Mouse (Mus musculus): Measurements from ENCODE around the gene Fam84b.
A peak's percentile ranks its signal among the peaks of the same experiment; 100 is the strongest.

The Fam84b gene

DNA sequence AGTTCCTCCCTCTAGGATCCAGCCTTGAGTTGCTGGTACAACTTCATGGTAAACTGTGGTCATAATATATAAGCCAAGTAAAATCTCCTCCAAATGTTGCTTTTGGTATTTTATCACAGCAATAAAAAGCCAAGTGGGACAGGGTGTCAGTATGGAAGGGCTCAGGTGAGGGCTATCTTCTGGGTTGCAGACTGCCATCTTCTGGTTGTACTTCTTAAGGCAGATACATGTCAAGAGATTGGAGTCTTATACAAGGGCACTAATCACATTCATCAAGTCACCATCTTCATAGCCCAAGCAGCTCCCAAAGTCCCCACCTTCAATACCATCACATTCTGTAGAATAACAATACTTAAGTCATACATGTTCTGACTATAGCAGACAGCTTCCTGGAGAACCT lies 21.0 kb downstream of the Fam84b start:
- DNase-seq = no peak

DNA sequence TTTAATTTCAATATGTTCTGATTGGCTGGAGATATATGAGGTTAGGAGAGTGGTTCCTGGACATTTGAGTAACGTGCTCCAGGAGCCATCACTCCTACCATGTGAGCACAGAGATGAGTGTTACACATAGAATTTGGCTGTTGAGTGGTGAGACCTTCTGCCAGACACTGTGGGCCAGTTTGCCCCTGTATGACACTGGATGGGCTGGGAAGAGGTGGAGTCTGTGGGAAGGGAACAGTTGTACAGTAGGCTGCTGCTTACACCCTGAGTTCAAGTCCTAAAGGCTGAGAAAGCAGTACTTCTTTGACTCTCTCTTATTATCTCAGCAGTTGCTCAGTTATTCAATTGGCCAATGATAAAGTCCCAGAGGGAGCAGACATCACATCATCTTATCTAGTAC lies 27.4 kb downstream of the Fam84b start:
- no peak for DNase-seq

DNA sequence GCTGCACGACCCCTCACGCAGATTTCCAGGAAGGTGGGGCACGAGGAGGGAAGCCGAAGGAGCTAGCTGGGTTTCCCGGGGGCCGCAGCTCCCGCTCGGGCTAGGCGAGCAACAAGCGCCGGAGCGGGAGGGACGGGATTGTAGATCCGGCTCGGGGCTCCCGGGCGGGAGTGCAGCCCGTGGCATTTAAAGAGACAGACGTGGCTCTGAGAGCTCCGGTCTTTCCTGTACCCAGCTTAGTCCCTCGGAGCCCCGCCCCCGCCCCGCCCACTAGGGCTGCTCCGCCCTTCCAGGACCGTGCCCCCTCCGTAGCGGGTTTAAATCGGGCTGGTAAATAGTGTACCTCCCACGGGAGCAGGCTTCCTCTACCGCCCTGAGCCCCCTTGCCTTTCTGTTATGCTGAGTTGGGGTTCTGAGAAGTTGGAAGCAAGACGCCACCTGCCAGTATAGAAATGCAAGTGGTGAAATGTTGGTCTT lies 28.8 kb downstream of the Fam84b start:
- peak; percentile 90 to 92 for DNase-seq

DNA sequence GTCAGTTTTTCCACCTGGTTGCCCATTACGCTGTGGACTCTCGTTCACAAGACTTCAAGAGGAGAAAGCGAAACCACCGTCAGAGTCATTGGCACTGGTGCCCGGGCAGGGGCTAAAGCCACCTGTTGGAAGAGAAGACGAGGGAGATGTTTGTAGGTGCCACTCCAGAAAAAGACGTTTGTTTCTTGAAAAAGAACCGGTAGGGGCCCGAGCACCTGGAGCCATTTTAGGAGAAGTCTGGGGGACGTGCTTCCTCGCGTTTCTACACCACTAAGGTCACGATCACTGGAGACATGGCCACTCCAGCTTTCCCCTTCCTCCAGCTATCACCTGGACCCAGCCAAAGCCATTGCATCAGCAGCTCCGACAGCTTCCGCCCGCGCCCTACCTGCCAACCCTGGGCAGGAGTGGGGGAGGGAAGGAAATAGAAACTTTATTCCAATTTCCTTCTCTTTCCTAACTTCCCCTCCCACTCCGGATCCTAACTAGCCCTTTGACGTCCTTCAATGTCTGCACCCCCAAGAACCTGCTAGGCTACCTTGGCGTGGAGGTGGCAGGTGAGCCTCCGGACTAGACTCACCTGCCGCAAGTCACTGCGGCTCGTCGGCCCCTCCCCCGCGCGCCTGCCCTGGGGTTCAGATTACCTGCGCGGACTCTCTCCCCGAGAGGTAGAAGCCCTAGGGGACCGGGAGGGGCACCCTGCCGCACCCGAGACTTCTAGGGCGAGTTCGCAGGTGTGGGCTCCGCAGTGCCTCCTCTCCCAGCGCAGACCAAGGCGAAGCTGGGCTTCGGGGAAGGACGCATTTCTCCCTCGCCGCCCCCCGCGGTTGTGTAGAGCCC lies 29.5 kb downstream of the Fam84b start:
- DNase-seq = peak; percentile 56 to 60

GRCm38 (mm10) chr15:60823620-60823869 lies 30.0 kb downstream of the Fam84b start:
- no peak for DNase-seq

GRCm38 (mm10) chr15:60822803-60823619 lies 30.6 kb downstream of the Fam84b start:
- DNase-seq = peak; percentile 67 to 71

DNA sequence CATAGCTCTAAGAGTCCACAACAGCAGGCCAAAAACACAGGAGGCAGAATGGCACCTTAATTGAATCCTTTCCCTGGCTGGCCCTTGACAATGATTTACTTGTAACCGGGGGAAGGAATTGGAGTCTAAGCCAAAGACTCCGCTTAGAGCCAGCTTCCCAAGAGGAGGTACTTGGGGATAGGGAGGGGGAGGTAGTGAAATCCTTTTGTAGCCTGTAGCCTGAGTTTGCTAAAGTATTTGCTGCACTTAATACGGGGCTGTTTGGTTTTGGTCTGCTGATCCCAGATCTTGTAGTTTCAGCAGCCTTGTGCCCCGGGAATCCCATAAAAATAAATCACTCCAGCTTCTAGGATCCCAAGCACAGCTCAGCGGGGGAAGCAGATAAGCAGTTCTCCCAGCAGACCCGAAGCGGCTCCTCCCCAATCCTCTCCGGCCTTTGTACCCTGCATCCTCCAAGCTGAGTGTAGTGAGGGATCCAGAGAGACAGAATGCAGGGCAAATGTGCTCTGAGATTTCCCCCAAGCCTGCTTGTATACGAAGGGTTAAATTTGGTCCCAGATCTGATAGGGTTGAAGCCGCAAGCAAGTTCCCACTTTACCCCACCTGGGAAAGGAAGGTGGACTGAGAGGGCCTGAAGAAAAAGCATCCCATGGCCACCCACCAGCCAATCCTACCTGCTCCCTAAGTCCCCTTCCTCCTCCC lies 31.3 kb downstream of the Fam84b start:
- DNase-seq = no peak

DNA sequence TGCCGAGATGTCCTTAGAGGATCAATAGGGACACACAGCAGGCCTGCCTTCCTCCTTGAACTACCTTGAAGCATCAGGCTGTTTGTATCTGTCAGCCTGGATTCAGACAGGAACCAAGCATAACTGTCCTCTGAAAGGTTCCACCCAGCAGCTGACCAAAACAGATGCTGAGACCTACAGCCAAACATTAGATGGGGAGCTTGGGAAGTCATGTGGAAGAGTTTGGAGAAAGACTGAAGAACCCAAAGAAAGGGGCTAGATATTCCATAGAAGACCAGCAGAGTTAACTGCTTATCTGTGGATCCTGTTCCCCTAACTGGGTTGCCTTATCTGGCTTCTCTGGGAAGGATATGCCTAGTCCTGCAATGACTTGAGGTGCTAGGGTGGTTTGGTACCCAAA lies 35.1 kb downstream of the Fam84b start:
- no peak for DNase-seq

GRCm38 (mm10) chr15:60816478-60816877 lies 37.1 kb downstream of the Fam84b start:
- no peak for DNase-seq

DNA sequence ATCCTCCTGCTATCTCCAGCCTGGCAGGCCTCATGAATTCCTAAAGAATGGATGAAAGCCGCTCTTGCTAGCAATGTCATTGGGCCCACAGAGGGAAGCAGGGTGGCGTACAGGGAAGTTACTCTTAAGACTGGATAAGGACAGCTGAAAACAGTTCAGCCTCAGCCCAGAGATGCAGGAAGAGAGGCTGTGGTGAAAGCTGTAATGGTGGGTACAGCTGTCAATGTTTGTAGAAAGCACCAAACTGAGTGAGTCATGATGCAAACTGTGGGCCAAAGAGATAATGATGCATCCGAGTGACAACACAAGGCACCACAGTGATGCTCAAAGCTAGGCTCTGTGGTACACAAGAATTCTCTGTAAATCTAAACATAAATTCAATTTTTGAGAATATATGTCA lies 39.0 kb downstream of the Fam84b start:
- DNase-seq = no peak

DNA sequence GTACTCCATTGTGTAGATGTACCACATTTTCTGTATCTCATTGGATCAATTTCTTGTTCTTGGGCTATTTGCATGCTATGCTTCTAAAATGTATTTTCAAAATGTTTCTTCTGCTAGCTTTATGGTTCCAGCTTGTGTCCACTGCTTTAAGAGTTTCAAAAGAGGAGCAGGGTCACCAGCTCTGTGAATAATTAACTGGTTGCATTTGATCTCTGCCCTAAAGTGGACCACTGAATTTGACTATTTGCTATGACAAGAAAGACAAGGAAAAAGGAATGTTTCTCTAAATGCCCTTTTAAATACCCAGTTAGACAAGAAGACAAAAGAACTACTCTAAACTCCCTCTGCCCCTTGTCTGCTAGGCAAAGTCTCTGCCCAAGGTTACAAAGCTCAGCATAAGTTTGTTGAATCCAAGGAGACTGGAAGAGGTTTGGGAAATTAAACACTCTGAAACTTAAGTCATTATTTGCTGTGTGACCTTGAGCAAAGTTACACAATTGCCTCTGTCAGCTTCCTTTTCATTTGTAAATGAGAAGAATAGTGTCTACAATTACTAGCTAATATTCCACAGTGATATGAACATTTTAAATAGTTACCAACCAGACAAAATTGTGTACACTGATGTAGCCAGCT lies 60.4 kb downstream of the Fam84b start:
- DNase-seq = no peak

DNA sequence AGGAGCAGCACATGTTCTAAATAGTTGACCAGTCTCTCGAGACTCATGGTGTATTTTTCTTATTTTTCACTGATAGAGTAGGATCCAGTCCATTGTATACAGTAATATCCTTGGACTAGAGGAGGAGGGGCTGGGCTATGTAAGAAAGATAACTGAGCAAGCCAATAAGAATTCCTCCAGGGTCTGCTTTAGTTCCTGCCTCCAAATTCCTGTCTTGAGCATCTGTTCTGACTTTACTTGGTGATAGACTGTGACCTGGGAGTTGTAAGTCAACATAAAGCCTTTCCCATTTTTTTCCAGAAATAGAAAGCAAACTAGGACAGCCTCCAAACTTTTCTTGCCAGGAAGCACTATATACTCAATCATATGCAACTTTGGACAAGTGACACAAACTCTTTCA lies 64.5 kb downstream of the Fam84b start:
- no peak for DNase-seq

DNA sequence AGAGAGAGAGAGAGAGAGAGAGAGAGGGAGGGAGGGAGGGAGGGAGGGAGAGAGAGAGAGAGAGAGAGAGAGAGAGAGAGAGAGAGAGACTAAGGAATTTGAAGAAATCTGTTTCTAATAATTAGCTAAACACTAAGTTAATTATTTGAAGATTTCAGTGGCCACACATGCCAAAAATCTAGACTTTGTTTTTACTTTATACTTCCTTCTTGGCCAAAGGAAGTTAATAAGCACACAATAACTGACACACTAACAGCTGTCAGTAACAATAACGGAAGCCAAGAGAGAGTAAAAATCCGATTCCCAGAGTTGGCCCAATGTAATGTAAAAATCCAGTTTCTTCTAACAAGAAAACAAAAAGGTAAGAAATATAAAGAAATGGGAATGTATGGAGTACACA lies 69.8 kb downstream of the Fam84b start:
- no peak for DNase-seq

DNA sequence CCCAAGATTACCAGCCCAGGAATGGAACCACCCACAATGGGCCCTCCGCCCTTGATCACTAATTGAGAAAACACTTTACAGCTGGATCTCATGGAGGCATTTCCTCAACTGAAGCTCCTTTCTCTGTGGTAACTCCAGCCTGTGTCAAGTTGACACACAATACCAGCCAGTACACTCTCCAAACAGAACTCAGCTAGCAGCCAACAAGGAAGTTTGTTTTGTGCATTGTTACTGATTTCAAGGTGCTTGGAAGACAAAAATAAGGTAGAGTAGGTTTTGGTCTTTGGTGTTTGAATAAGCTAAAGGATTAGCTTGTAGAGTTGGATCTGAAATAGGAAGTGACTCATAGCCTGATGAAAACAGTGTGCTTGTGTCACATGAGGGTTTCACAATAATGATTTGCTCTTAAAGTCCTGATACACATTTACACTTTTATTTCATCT lies 74.0 kb downstream of the Fam84b start:
- no peak for DNase-seq

DNA sequence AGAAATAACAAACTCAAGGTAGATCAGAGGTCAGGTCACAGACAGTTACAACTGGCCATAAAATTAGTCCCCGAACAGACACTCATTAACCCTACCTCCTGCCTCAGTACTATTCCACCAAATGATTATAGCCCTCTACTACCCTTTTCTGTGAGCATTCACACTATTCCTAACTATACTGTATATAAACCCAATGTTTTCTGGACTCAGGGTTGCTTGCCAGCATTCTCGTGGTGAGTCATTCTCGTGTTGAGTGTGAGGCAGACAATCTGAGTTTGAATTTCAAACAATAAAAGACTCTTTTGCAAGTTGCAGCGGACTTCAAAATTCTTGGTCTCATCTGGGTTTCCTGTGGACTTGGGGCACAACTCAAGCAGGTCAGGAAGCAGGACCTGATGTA lies 74.5 kb downstream of the Fam84b start:
- no peak for DNase-seq
